Mouse (Mus musculus) fibroblast of lung, adult 2 months (primary cell): ENCODE results near the gene Ntrk1.
"Not testable (repeated sequence)": the region's sequence is repeated elsewhere in the genome, so short reads cannot be mapped to it uniquely, and the experiment has no call there.

Experiments
- DNase-seq: peaks from one replicate; pipeline ENCODE4 v3.0.0-alpha.2; 2011; ENCODE audit warnings: low read depth

Gene Ntrk1

GRCm38 (mm10) chr3:87794922-87795325 lies at the start of gene Ntrk1:
Ntrk1 (minus strand) TSS chr3:87795162.
- no peak for DNase-seq

DNA sequence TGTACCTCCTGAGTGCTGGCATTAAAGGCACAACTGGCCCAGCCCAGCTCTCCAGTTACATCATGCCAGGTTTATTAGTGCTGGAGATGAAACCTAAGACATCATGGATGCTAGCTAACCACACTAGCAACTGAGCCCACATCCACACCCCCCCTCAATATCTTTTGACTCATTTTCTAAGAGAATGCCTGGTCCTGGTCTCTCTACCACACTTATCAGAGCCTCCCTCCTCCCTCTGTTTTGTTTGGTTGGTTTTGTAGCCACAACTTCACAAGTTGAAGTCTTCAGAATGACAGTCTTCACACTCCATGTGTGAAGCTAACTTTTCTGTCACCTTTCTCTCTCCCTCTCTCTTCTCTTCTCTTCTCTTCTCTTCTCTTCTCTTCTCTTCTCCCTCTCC lies 45.9 kb upstream of the Ntrk1 start:
- no peak for DNase-seq

GRCm38 (mm10) chr3:87838622-87839021 lies 43.7 kb upstream of the Ntrk1 start:
- DNase-seq: peak; percentile 30

DNA sequence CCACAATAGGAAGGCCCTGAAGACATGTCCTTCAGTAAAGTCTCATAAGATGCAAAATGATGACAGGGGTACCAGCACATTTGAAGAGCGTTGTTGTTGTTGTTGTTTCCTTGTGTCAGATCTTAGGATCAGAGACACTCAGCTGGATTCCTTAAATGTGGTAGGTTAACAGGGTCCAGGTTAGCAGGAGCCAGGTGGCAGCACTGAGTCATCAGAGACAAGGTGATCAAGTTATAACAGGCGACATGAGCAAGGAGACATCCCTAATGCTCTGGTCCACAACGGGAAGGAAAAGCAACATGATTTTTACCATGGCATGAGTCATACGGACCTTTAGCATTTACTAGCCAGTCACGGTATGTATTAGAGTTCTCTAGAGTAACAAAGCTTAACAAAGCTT lies 38.5 kb upstream of the Ntrk1 start:
- DNase-seq: no peak

DNA sequence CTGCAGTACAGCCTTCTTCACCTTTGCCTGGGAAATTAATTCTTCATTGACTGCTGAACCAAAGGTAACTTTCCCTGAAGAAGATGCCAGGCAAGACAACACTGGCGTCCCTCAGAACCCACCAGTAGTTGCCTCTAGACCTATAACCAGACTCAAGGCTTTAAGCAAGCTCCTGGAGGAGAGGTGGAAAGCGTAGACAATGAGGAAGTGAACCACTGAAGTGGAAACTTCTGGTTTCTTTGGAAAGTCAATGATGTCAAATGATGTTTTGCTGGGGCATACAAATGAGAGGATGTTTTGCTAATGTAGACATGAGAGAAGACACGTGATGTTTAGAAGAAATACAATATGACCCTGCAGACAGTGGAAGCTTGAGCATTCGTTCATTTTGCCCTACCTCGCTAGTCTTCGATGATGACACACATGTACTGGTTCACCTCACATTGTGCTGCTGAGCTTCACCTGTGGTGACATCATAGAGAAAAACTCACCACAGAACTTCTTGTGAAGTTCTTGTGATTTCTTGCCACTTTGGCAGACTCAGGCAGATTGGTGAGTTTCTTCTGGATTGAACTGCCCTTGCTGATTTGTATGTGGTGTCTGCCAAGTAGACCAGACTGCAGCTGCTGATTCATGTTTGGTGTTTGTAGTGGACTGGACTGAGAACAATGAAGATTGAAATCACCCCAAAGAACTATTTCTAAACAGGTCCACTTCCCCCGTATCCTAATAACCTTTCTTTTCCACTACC lies 37.3 kb upstream of the Ntrk1 start:
- peak; percentile 3 for DNase-seq

DNA sequence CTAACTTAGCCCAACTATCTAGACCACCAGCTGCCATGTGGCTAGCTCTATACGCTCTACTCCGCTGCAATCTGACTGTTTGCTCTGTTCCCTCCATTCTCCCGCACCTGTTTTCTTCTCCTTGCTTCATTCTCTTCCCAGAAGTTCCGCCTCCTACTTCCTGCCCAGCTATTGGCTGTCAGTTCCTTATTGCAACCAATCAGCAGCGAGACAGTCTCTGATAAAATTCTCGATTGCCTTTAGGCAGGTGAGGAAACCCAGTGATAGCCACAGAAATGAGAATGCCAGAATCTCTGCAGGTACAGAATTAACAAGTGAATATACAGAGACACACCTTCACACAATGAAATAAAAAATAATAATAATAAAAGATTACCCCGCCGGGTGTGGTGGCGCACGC lies 34.1 kb upstream of the Ntrk1 start:
- DNase-seq: no peak

DNA sequence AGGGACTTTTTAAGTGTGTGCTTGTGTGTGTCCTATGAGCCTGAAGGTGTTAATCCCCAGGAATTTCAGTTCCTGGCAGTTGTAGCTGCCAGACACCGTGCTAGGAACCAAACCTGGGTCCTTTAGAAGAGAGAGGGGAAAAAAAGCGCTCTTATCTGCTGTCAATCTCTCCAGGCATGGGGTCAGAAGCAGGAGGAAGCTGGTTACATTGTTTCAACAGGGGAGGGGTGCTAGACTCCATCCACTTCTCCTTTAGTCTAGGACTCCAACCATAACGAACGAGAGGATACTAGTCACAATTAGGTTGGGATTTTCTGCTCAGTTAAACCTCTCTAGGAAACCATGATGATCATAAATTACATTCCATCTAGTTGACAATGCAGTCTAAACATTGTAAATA lies 33.5 kb upstream of the Ntrk1 start:
- DNase-seq: no peak

GRCm38 (mm10) chr3:87824206-87824605 lies 29.2 kb upstream of the Ntrk1 start, which contains the start of gene Pear1:
Pear1 (minus strand) TSS chr3:87824306.
- DNase-seq: not testable (repeated sequence)

- no peak for DNase-seq
These were observed 23.3 kb upstream of the Ntrk1 start for GRCm38 (mm10) chr3:87818226-87818625.

- DNase-seq: peak; percentile 45
These were observed 21.7 kb upstream of the Ntrk1 start for GRCm38 (mm10) chr3:87816646-87817093.

- no peak for DNase-seq
These were observed 21.2 kb upstream of the Ntrk1 start for GRCm38 (mm10) chr3:87816166-87816565.

DNA sequence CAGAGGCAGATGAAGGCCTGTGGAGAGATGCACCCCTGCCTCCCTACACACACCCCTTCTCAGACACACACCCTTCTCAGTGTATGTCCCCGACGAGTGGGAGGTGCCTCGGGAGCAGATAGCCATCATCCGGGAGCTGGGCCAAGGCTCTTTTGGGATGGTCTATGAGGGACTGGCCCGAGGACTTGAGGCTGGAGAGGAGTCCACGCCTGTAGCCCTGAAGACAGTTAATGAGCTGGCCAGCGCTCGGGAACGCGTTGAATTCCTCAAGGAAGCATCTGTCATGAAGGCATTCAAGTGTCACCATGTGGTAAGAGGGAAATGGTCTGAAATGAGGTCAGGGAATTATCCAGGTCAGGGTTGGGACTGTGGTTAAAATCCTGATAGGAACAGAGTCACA lies 17.9 kb upstream of the Ntrk1 start:
- no peak for DNase-seq

GRCm38 (mm10) chr3:87812413-87812812 lies 17.5 kb upstream of the Ntrk1 start:
- DNase-seq: no peak

- no peak for DNase-seq
These were observed 16.3 kb upstream of the Ntrk1 start for GRCm38 (mm10) chr3:87811297-87811696.

GRCm38 (mm10) chr3:87809322-87809962 lies 14.5 kb upstream of the Ntrk1 start:
- DNase-seq: no peak

DNA sequence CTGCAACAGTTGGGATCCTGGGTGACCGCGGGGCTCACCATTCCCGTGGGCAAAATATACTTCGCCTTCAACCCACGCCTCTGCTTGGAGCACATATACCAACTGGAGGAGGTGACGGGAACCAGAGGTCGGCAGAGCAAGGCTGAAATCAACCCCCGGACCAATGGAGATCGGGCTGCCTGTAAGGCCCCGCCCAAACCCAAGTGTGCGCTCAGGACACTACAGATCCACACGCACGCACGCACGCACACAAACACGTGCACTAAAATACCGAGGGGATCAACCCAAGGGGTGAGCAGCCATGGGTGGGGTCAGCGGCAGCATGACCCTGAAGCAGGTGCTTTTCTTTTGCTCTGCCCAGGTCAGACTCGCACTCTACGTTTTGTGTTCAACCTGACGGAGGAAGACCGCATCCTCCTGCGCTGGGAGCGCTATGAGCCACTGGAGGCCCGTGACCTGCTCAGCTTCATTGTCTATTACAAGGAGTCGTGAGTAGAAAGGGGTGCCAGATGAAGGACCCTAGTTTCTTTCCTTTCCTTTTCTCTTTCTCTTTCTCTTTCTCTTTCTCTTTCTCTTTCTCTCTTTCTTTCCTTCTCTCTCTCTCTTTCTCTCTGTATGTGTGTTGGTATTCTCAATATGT lies 9.2 kb upstream of the Ntrk1 start:
- no peak for DNase-seq

GRCm38 (mm10) chr3:87801681-87802080 lies 6.7 kb upstream of the Ntrk1 start:
- DNase-seq: no peak

DNA sequence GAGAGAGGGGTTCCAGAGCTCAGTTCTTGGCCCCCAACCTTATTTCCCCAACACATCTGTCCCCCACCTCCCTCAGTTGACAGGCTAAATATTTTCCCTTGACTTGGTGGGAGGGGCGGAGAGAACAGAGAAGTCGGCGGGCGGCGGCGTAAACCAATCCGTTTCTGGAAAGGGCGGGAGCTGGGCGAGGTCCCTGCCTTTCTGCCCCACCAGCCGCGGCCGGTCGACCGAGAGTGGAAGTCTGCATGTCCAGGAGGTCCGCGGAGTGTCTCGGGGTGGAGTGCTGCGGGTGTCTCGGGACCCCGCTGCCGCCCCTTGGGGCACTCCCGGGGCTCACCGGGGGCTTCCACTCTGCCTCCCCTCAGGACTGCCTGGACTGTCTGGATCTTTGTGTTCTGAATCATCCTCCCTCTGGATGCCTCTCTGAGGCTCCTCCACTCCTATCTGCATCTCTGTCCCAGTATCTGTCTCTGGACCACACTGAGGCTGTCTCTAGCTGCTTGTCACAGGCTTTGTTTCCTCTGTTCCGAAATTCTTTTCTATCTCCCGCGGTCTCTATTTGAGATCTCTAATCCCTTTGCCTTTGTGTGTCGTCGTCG lies 1.9 kb upstream of the Ntrk1 start, which contains the start of gene Insrr:
Gene Insrr, plus strand, starts transcription at position 216 of the 599 bp plus-strand sequence.
- no peak for DNase-seq

GRCm38 (mm10) chr3:87795336-87796277 lies 645 bp upstream of the Ntrk1 start:
- peak; percentile 4 for DNase-seq

DNA sequence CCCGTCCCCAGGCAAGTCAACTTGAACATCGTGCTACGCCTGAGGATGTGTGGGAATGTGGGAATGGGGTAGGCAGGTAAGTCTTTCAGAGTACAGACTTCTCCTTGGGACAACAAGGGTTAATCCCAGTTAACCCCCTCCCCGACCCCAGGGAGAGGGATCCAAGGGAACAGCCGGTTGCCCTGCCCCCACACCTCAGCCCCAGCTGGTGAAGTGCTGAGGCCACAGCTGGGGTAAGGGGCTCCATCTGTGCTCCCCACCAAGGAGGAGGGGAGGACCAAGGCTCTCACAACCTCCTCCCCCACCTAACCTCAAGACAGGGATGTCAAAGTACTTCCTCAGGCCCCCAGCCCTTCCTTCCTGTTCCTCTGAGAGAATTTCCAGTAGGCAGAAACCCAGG lies 5.2 kb downstream of the Ntrk1 start:
- DNase-seq: no peak

DNA sequence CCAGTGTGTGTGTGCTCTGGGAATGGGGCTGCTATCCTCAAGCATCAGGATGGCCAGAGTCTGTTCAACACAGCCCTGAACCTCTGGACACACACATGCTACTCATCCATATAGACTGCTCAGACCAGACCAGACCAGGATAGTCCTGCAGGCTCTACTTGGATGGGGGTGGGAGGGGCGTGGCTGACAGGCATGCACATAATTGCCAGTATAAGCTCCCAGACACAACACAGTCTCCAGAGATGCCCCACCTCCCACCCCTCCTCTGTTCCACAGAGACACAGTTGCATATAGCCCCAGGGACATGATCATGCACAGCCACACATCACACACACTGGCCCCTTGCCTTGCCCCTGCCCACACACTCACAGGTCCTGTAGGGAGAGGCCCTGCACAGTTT lies 5.7 kb downstream of the Ntrk1 start:
- DNase-seq: no peak
